Mouse (Mus musculus): ENCODE results near the gene A630001G21Rik. TPM values are rescaled to one million over a fixed set of nuclear protein-coding genes. Genes with fewer than 3 reads are reported as not detected.

A630001G21Rik gene
- polyA plus RNA-seq, 1 experiment, result 0.35 TPM

DNA sequence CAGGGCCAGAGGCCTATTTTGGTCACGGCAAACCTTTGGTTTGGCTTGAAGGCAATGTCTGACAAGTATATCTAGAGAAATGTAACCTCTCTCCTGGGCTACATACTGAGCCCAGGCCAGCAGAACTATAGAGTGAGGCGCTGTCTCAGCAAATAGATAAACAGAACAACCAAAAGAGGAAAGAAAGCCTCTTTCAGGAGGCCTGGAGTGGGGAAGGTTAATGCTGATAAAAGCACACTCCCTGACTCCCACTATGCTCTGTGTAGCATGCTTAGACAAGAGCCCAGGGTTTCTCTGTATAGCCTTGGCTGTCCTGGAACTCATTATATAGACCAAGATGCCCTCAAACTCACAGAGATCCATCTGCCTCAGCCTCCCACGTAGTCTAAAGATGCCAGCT, 85.2 kb downstream of the A630001G21Rik start:
- no peaks in the 10 kb centered on the region for H3K36me3 ChIP-seq (ENCODE audit: control insufficient read depth, insufficient read depth, low read length)
- no peak overlapping the region for H3K27ac ChIP-seq (ENCODE audit: control insufficient read depth, insufficient read depth, low read depth, low read length)
- no peaks in the 10 kb centered on the region for H3K27me3 ChIP-seq (ENCODE audit: control insufficient read depth, insufficient read depth, low read length)
- TF ChIP-seq CTCF (IDR thresholded peaks at IDR 0.05; ENCODE audit: control insufficient read depth, insufficient read depth, insufficient replicate concordance, low read depth, low read length) (no peak), POLR2A (IDR thresholded peaks at IDR 0.05; ENCODE audit: control insufficient read depth, low read depth, low read length) (no peak)
- H3K4me1 ChIP-seq (ENCODE audit: control insufficient read depth, insufficient read depth, low read length), result no peaks in the 10 kb centered on the region
- no peak overlapping the region for H3K4me3 ChIP-seq (ENCODE audit: control insufficient read depth, low read depth, low read length)

DNA sequence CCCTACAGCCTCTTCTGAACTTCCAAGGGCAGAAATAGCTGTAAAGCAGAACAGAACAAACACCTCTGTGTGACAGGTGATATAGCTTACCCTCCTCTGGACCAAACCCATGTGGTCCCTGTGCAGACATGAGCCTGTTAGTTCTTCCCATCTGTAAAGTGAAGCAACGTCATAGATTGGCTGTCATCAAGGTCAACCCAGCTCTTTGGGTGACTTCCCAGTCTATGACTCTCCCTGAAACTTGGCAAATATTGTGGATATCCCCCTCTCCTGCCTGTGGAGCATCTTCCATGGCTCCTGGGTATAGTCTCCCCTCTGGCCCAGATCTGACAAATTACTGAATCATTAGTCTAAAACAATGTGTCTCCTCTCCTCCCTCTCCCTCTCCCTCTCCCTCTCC, 86.2 kb downstream of the A630001G21Rik start:
- no peak for TF ChIP-seq POLR2A (IDR thresholded peaks at IDR 0.05; ENCODE audit: control insufficient read depth, low read depth, low read length)
- no peak for TF ChIP-seq CTCF (IDR thresholded peaks at IDR 0.05; ENCODE audit: control insufficient read depth, insufficient read depth, insufficient replicate concordance, low read depth, low read length)
- Histone ChIP-seq H3K4me1 (ENCODE audit: control insufficient read depth, insufficient read depth, low read length) (no peaks in the 10 kb centered on the region), H3K4me3 (ENCODE audit: control insufficient read depth, low read depth, low read length) (no peak overlapping the region), H3K27me3 (ENCODE audit: control insufficient read depth, insufficient read depth, low read length) (no peaks in the 10 kb centered on the region), H3K36me3 (ENCODE audit: control insufficient read depth, insufficient read depth, low read length) (no peaks in the 10 kb centered on the region), H3K27ac (ENCODE audit: control insufficient read depth, insufficient read depth, low read depth, low read length) (no peak overlapping the region)

DNA sequence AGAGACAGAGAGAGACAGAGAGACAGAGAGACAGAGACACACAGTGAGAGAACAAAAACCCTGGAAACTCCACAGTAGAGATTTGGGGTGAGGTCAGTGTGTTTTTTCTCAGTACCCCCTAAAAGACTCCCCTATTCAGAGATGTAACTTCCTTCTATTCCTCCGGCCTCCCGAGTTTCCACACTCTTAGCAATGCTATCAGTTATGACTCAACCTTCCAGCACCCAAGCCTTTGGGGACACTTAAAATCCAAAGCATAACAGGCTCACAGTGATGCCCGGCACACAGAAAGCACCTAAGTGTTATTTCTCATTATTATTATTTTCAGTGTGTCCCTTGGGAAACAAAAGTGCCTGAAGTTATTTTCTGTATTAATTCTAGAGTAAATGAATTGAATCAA, 87.9 kb downstream of the A630001G21Rik start:
- Histone ChIP-seq H3K27me3 (ENCODE audit: control insufficient read depth, insufficient read depth, low read length) (no peaks in the 10 kb centered on the region), H3K36me3 (ENCODE audit: control insufficient read depth, insufficient read depth, low read length) (no peaks in the 10 kb centered on the region), H3K4me3 (ENCODE audit: control insufficient read depth, low read depth, low read length) (no peak overlapping the region), H3K27ac (ENCODE audit: control insufficient read depth, insufficient read depth, low read depth, low read length) (no peak overlapping the region), H3K4me1 (ENCODE audit: control insufficient read depth, insufficient read depth, low read length) (no peaks in the 10 kb centered on the region)
- TF ChIP-seq POLR2A (IDR thresholded peaks at IDR 0.05; ENCODE audit: control insufficient read depth, low read depth, low read length) (no peak), CTCF (IDR thresholded peaks at IDR 0.05; ENCODE audit: control insufficient read depth, insufficient read depth, insufficient replicate concordance, low read depth, low read length) (no peak)

DNA sequence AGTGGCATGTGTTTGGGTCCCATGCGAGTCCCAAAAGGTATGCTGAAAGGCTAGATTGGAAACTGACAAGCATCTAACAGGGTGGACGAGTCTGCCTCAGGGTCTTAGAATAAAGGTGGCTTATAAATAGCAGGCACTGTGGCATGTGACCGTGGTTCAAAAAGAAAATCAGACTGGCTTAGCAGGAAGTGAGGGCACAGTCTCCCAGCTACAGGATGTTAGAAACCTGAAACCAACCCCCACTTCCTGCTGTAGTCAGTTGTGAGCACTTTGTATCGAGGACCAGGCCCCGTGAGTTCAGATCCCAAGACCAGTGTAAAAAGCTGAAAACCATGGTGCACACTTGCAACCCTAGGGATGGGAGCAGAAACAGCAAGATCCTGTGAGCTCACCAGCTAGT, 91.1 kb downstream of the A630001G21Rik start:
- no peaks in the 10 kb centered on the region for H3K36me3 ChIP-seq (ENCODE audit: control insufficient read depth, insufficient read depth, low read length)
- H3K27ac ChIP-seq (ENCODE audit: control insufficient read depth, insufficient read depth, low read depth, low read length), result no peak overlapping the region
- H3K4me1 ChIP-seq (ENCODE audit: control insufficient read depth, insufficient read depth, low read length), result no peaks in the 10 kb centered on the region

DNA sequence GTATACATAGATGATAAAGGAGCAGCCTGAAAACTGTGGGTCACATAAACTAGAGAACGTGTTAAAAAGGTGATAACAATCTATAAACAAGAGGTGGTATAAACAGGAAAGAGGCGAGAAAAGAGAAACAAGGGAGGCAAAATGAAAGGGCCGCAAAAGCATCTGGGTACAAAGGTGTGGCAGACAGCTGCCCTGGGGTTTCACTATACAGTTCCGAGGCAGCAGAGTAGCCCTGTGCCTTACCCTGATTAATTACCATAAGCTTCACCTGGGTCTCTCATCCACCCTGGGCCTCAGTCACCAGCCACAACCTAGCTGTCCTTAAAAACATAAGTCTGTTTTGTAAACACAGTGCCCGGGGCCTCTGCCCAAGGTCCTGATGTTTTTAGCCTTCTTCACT, 91.8 kb downstream of the A630001G21Rik start:
- no peaks in the 10 kb centered on the region for H3K27me3 ChIP-seq (ENCODE audit: control insufficient read depth, insufficient read depth, low read length)
- H3K4me1 ChIP-seq (ENCODE audit: control insufficient read depth, insufficient read depth, low read length), result no peaks in the 10 kb centered on the region
- no peaks in the 10 kb centered on the region for H3K36me3 ChIP-seq (ENCODE audit: control insufficient read depth, insufficient read depth, low read length)
- TF ChIP-seq CTCF (IDR thresholded peaks at IDR 0.05; ENCODE audit: control insufficient read depth, insufficient read depth, insufficient replicate concordance, low read depth, low read length) (no peak), POLR2A (IDR thresholded peaks at IDR 0.05; ENCODE audit: control insufficient read depth, low read depth, low read length) (no peak)
- no peak overlapping the region for H3K4me3 ChIP-seq (ENCODE audit: control insufficient read depth, low read depth, low read length)
- H3K27ac ChIP-seq (ENCODE audit: control insufficient read depth, insufficient read depth, low read depth, low read length), result no peak overlapping the region

More for the DNA sequence above, 91.1 kb downstream of the A630001G21Rik start:
- no peak overlapping the region for H3K4me3 ChIP-seq (ENCODE audit: control insufficient read depth, low read depth, low read length)
- no peak for TF ChIP-seq CTCF (IDR thresholded peaks at IDR 0.05; ENCODE audit: control insufficient read depth, insufficient read depth, insufficient replicate concordance, low read depth, low read length)
- no peak for TF ChIP-seq POLR2A (IDR thresholded peaks at IDR 0.05; ENCODE audit: control insufficient read depth, low read depth, low read length)
- no peaks in the 10 kb centered on the region for H3K27me3 ChIP-seq (ENCODE audit: control insufficient read depth, insufficient read depth, low read length)

DNA sequence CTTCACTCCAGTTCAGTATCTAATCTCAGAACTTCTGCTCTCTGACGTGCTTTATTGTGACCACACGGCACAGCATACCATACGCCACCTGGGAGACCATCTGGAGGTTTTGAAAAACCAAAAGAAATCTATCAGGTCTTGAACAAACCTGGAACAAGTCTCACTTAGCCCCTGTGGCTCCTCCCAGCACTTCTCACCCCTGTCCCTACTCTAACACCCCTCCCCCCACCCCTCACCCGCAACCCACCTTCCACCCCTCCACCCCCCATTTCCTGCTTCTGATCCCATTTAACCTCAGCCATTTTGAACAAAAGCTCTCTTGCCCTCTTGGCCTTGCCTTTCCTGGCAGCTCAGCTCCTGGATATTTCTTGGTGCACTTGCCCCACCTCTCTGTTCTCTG, 98.2 kb downstream of the A630001G21Rik start:
- H3K4me3 ChIP-seq (ENCODE audit: control insufficient read depth, low read depth, low read length), result no peak overlapping the region
- no peak overlapping the region for H3K27ac ChIP-seq (ENCODE audit: control insufficient read depth, insufficient read depth, low read depth, low read length)
- no peaks in the 10 kb centered on the region for H3K27me3 ChIP-seq (ENCODE audit: control insufficient read depth, insufficient read depth, low read length)
- no peaks in the 10 kb centered on the region for H3K36me3 ChIP-seq (ENCODE audit: control insufficient read depth, insufficient read depth, low read length)
- H3K4me1 ChIP-seq (ENCODE audit: control insufficient read depth, insufficient read depth, low read length), result no peaks in the 10 kb centered on the region
- no peak for TF ChIP-seq POLR2A (IDR thresholded peaks at IDR 0.05; ENCODE audit: control insufficient read depth, low read depth, low read length)
- no peak for TF ChIP-seq CTCF (IDR thresholded peaks at IDR 0.05; ENCODE audit: control insufficient read depth, insufficient read depth, insufficient replicate concordance, low read depth, low read length)

Other genes starting within 250 kb of the A630001G21Rik start
- not detected in 2 replicates for gene G530012D18Rik, start 203.0 kb downstream of the A630001G21Rik start, polyA plus RNA-seq (2012; rRNA removed)
- 0.38 and 0.63 TPM in 2 replicates for gene Sp110, start 179.8 kb downstream of the A630001G21Rik start, polyA plus RNA-seq (2012; rRNA removed)
- 0.27 and 0.30 TPM in 2 replicates for gene Sp140, start 178.3 kb downstream of the A630001G21Rik start, polyA plus RNA-seq (2012; rRNA removed)
- gene Sp100, start 128.7 kb downstream of the A630001G21Rik start, polyA plus RNA-seq (2012; rRNA removed), result 0.79 and 1.1 TPM in 2 replicates
- 38.6 and 41.4 TPM in 2 replicates for gene Cab39, start 14.8 kb upstream of the A630001G21Rik start, polyA plus RNA-seq (2012; rRNA removed)
- gene Itm2c, start 115.6 kb upstream of the A630001G21Rik start, polyA plus RNA-seq (2012; rRNA removed), result 69.6 and 72.5 TPM in 2 replicates
- gene 4933407L21Rik, start 149.8 kb upstream of the A630001G21Rik start, polyA plus RNA-seq (2012; rRNA removed), result 1.6 TPM in 2 replicates
- gene Gpr55, start 182.4 kb upstream of the A630001G21Rik start, polyA plus RNA-seq (2012; rRNA removed), result 4.2 and 5.2 TPM in 2 replicates
- gene Spata3, start 238.2 kb upstream of the A630001G21Rik start, polyA plus RNA-seq (2012; rRNA removed), result 1,427 and 1,457 TPM in 2 replicates